8 mouse cellular contexts compared by ENCODE assay signal in the genomic region with DNA sequence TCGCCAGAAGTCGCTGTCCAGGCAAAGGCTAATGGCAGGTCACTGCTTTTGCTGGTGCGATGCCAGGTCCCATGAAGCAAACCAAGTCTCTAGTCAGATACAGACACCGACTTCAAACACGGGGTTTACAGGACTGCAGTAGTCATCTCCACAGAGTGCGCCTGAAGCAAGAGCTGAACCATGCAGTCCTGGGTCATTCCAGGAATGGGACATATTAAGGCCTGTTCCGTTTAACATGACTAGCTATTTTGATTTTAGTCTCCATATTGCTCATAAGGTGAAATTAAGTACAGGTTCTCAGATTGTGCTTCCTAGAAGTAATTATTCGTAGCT. TPM values are rescaled to one million over a fixed set of nuclear protein-coding genes. Genes with fewer than 3 reads are reported as not detected.
A peak's percentile ranks its signal among the peaks of the same experiment; 100 is the strongest.
DNase-seq lines count a peak whose midpoint lies in the region; ATAC-seq and TF ChIP-seq lines count a peak whose summit lies in the region.

No protein-coding gene starts in this region.

- no peaks in the 10 kb centered on the region for H3K27me3 ChIP-seq in cerebellum, adult 2 months (ENCODE audit: control insufficient read depth, insufficient read depth, low read length)
- H3K27me3 ChIP-seq in neural tube, embryonic 11.5 days (ENCODE audit: control insufficient read depth, insufficient read depth, low read length): no peaks in the 10 kb centered on the region
- H3K27me3 ChIP-seq in limb, embryonic 13.5 days: no peaks in the 10 kb centered on the region
- H3K27me3 ChIP-seq in stomach, embryonic 14.5 days (ENCODE audit: control insufficient read depth, insufficient read depth, low read length): no peaks in the 10 kb centered on the region

- H3K9ac ChIP-seq in neural tube, embryonic 11.5 days (ENCODE audit: low read length): peak overlapping the region; percentile 99
- H3K9ac ChIP-seq in limb, embryonic 13.5 days: peak overlapping the region; percentile 91
- H3K9ac ChIP-seq in stomach, embryonic 14.5 days (replicated peaks; ENCODE audit: low read depth, low read length): peak overlapping the region; percentile 77; the same call in 1 of the 2 replicates

- TF ChIP-seq POLR2A in cerebellum, adult 2 months (IDR thresholded peaks at IDR 0.05; ENCODE audit: borderline replicate concordance, insufficient read depth, low read length): no peak

- TF ChIP-seq CTCF in cerebellum, adult 2 months (IDR thresholded peaks at IDR 0.05; ENCODE audit: borderline replicate concordance, insufficient read depth, low read depth, low read length): no peak

- no peaks in the 10 kb centered on the region for H3K9me3 ChIP-seq in neural tube, embryonic 11.5 days (ENCODE audit: control insufficient read depth, low read length)
- H3K9me3 ChIP-seq in limb, embryonic 13.5 days: no peaks in the 10 kb centered on the region
- no peaks in the 10 kb centered on the region for H3K9me3 ChIP-seq in stomach, embryonic 14.5 days (ENCODE audit: control insufficient read depth, low read depth, low read length)

- peak overlapping the region; percentile 73 for H3K4me3 ChIP-seq in cerebellum, adult 2 months (replicated peaks; ENCODE audit: insufficient read depth, low read depth, low read length)
- peak overlapping the region; percentile 84 for H3K4me3 ChIP-seq in neural tube, embryonic 11.5 days (ENCODE audit: low read depth, low read length)
- peak overlapping the region; percentile 81 for H3K4me3 ChIP-seq in limb, embryonic 13.5 days
- peak overlapping the region; percentile 56 for H3K4me3 ChIP-seq in stomach, embryonic 14.5 days (ENCODE audit: low read depth, low read length)

- H3K4me1 ChIP-seq in cerebellum, adult 2 months (ENCODE audit: control insufficient read depth, insufficient read depth, low read length): no peaks in the 10 kb centered on the region; the same call in 1 of the 2 replicates
- peaks cover 5% of the 10 kb centered on the region; the same call in 1 of the 2 replicates for H3K4me1 ChIP-seq in neural tube, embryonic 11.5 days (ENCODE audit: control insufficient read depth, insufficient read depth, low read length)
- H3K4me1 ChIP-seq in limb, embryonic 13.5 days: peaks cover 10% of the 10 kb centered on the region
- H3K4me1 ChIP-seq in stomach, embryonic 14.5 days (ENCODE audit: control insufficient read depth, insufficient read depth, low read length): peaks cover 5% of the 10 kb centered on the region; the same call in 1 of the 2 replicates

- 27% methylated on average over 8 of the region's 8 CpGs for WGBS in cerebellum, adult 2 months
- 36% methylated on average over 8 of the region's 8 CpGs for WGBS in neural tube, embryonic 11.5 days
- WGBS in limb, embryonic 13.5 days: 35% methylated on average over 8 of the region's 8 CpGs
- WGBS in stomach, embryonic 14.5 days: 35% methylated on average over 8 of the region's 8 CpGs

- peak; percentile 71; the same call in 1 of the 2 replicates for ATAC-seq in neural tube, embryonic 11.5 days (ENCODE audit: insufficient read depth, low FRiP score, low TSS enrichment)
- peak; percentile 73 for ATAC-seq in limb, embryonic 13.5 days (ENCODE audit: low FRiP score, low read depth)
- ATAC-seq in stomach, embryonic 14.5 days (ENCODE audit: insufficient number of reproducible peaks, insufficient read depth, low FRiP score, low read depth): peak; percentile 66

- no peaks in the 10 kb centered on the region for H3K36me3 ChIP-seq in neural tube, embryonic 11.5 days (ENCODE audit: control insufficient read depth, insufficient read depth, low read length)
- H3K36me3 ChIP-seq in limb, embryonic 13.5 days: peaks cover 7% of the 10 kb centered on the region
- H3K36me3 ChIP-seq in stomach, embryonic 14.5 days (ENCODE audit: control insufficient read depth, insufficient read depth, low read length): no peaks in the 10 kb centered on the region; the same call in 1 of the 2 replicates

- peak overlapping the region; percentile 65 for H3K4me2 ChIP-seq in neural tube, embryonic 11.5 days (ENCODE audit: low read depth)
- peak overlapping the region; percentile 69 for H3K4me2 ChIP-seq in limb, embryonic 13.5 days (replicated peaks)
- peak overlapping the region; percentile 58 for H3K4me2 ChIP-seq in stomach, embryonic 14.5 days (replicated peaks; ENCODE audit: low read depth, low read length)

- H3K27ac ChIP-seq in cerebellum, adult 2 months (ENCODE audit: insufficient read depth, low read length): 0 out of 2 replicates have a peak overlapping the region, but pooled peaks have one; percentile 16
- peak overlapping the region; percentile 95; the same call in 1 of the 2 replicates for H3K27ac ChIP-seq in neural tube, embryonic 11.5 days (ENCODE audit: low read depth, low read length)
- H3K27ac ChIP-seq in limb, embryonic 13.5 days: peak overlapping the region; percentile 93
- H3K27ac ChIP-seq in stomach, embryonic 14.5 days (ENCODE audit: low read length): peak overlapping the region; percentile 79; the same call in 1 of the 2 replicates

- DNase-seq in cerebellum, adult 2 months: no peak
- no peak for DNase-seq in cerebellum, adult 9-10 months
- no peak for DNase-seq in neural tube, embryonic 11.5 days (ENCODE audit: low spot score)
- DNase-seq in neural tube, embryonic 10.5 days (ENCODE audit: extremely low spot score, low spot score): no peak
- no peak for DNase-seq in urinary bladder, adult 2 months (ENCODE audit: low spot score)
- DNase-seq in layer of hippocampus, adult 9-11 months: no peak

RNA-seq across cellular contexts. Expression of gene Amn1, which starts 0.4 kb away (rescaled TPM):
- polyA plus RNA-seq in cerebellum, adult 2 months (2012; rRNA removed): 19.0 and 27.1 TPM in 2 replicates
- 61.7 and 63.1 TPM in 2 replicates for polyA plus RNA-seq in neural tube, embryonic 11.5 days (2014; fragmentation: Nextera tagmentation; extraction: Ambion mirVana)
- 37.9 and 41.2 TPM in 2 replicates for polyA plus RNA-seq in limb, embryonic 13.5 days (2015; fragmentation: Nextera tagmentation; extraction: Ambion mirVana)
- polyA plus RNA-seq in stomach, embryonic 14.5 days (2014; fragmentation: Nextera tagmentation; extraction: Ambion mirVana): 31.7 and 37.0 TPM in 2 replicates
- polyA plus RNA-seq in urinary bladder, adult 2 months (2012; rRNA removed): 13.2 and 18.2 TPM in 2 replicates

RNA-seq across cellular contexts. Expression of gene Etfbkmt, which starts 49.2 kb away (rescaled TPM):
- 3.7 and 5.6 TPM in 2 replicates for polyA plus RNA-seq in cerebellum, adult 2 months (2012; rRNA removed)
- 8.2 and 8.4 TPM in 2 replicates for polyA plus RNA-seq in neural tube, embryonic 11.5 days (2014; fragmentation: Nextera tagmentation; extraction: Ambion mirVana)
- 18.2 and 18.3 TPM in 2 replicates for polyA plus RNA-seq in limb, embryonic 13.5 days (2015; fragmentation: Nextera tagmentation; extraction: Ambion mirVana)
- polyA plus RNA-seq in stomach, embryonic 14.5 days (2014; fragmentation: Nextera tagmentation; extraction: Ambion mirVana): 18.8 and 19.1 TPM in 2 replicates
- polyA plus RNA-seq in urinary bladder, adult 2 months (2012; rRNA removed): 54.1 and 67.1 TPM in 2 replicates

RNA-seq across cellular contexts. Expression of gene Gm10203, which starts 58.9 kb away (rescaled TPM):
- not detected in 2 replicates for polyA plus RNA-seq in cerebellum, adult 2 months (2012; rRNA removed)
- polyA plus RNA-seq in neural tube, embryonic 11.5 days (2014; fragmentation: Nextera tagmentation; extraction: Ambion mirVana): not detected in 2 replicates
- not detected in 2 replicates for polyA plus RNA-seq in limb, embryonic 13.5 days (2015; fragmentation: Nextera tagmentation; extraction: Ambion mirVana)
- not detected in 2 replicates for polyA plus RNA-seq in stomach, embryonic 14.5 days (2014; fragmentation: Nextera tagmentation; extraction: Ambion mirVana)
- not detected in 2 replicates for polyA plus RNA-seq in urinary bladder, adult 2 months (2012; rRNA removed)

Comparison
In these comparisons a context has a peak if more than half of its experiments do, and no peak if none do; other contexts are left out.
1. H3K27ac ChIP-seq: peak in every context shown above with its lines; median percentile 95 in neural tube, embryonic 11.5 days; 93 in limb, embryonic 13.5 days; 79 in stomach, embryonic 14.5 days; 16 in cerebellum, adult 2 months.